Mouse (Mus musculus) CH12.LX (cell line): ENCODE measurements at regions not wholly inside any gene's neighbourhood (a gene's known extent, or its start where the extent isn't known, plus 50 kb on each side); places are given as distances from the start of the nearest gene placed in this dataset.

Experiments used
- ELF1 ChIP-seq: IDR thresholded peaks from 2 replicates; pipeline ENCODE4 v1.6.1; 2014; ENCODE audit warnings: low read depth, mild to moderate bottlenecking, inconsistent platforms, low read length, improper control_type of control experiment
- EP300 ChIP-seq: IDR thresholded peaks from 2 replicates; pipeline ENCODE4 v1.6.1; 2011; ENCODE audit warnings: low read length, improper control_type of control experiment
- HCFC1 ChIP-seq: IDR thresholded peaks from 2 replicates; pipeline ENCODE4 v1.6.1; 2012; ENCODE audit warnings: low read depth, mild to moderate bottlenecking, inconsistent platforms, low read length, improper control_type of control experiment
- POLR2A ChIP-seq: IDR thresholded peaks from 2 replicates; pipeline ENCODE4 v1.6.1; 2011; ENCODE audit warnings: low read depth, mild to moderate bottlenecking, improper control_type of control experiment, low read length
- POLR2AphosphoS2 ChIP-seq: IDR thresholded peaks from 2 replicates; pipeline ENCODE4 v1.6.1; 2011; ENCODE audit warnings: low read depth, low read length, improper control_type of control experiment
- USF1 ChIP-seq: IDR thresholded peaks from 2 replicates; pipeline ENCODE4 v1.6.1; 2014; ENCODE audit warnings: low read depth, mild to moderate bottlenecking, inconsistent platforms, low read length, improper control_type of control experiment
- ZNF384 ChIP-seq: IDR thresholded peaks from 2 replicates; pipeline ENCODE4 v1.6.1; 2012; ENCODE audit warnings: low read depth, low read length, improper control_type of control experiment, inconsistent platforms

- no peak for TF ChIP-seq USF1
- TF ChIP-seq POLR2A, result no peak
- no peak for TF ChIP-seq ELF1
- no peak for TF ChIP-seq HCFC1
- TF ChIP-seq ZNF384, result no peak
- TF ChIP-seq EP300, result peak; percentile 37; the same call in 1 of the 2 replicates
- TF ChIP-seq POLR2AphosphoS2, result no peak
These were observed 96.0 kb downstream of the Mtx3 start for GRCm38 (mm10) chr13:92940610-92941009.
